Mouse (Mus musculus): Measurements from ENCODE around the gene Phyhd1. TPM values are rescaled to one million over a fixed set of nuclear protein-coding genes. Genes with fewer than 3 reads are reported as not detected.

Gene Phyhd1
- polyA plus RNA-seq (2014; fragmentation: Illumina TruSeq; extraction: RNeasy Lipid Tissue Mini Kit (QIAGEN cat#74804); ENCODE audit: low read depth, low replicate concordance), result 2.7 TPM

GRCm38 (mm10) chr2:30265767-30266253 is at the start of gene Phyhd1:
Gene Phyhd1, plus strand, starts transcription at chr2:30266203.

DNA sequence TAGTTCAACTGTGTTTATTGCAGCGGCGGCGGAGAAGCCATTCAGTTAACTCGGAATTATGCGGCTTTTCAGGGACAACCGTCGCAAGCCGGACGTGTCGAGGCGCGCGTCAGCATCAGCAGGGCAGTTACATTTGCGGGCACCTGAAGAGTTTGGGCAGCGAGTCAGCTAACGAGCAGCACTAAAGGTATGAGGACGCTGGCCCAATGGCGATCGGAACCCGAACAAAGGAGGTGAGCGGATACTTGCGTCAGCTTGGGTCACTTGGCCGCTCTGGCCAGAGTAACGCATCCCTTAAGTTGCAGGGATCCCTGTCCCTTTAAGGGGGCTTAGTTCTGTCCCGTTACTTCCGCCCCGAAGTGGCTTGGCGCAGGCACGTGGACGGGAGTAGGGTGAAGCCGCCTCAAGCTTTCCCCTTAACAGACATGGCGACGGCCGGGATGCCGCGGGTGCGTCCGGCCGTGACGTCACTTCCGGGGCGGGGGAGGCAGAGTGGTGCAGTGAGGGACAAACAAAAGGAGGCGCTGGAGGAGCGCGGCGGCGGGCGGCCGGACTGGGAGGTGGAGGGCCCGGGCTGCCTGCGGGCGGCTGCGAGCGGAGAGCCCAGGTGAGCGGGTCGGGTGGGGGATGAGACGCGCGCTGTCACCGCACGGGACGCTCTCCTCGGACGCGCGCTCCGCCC is 28.7 kb upstream of the Phyhd1 start, which contains the start of gene Lrrc8a:
Lrrc8a (plus strand) TSS at position 517 of the 682 bp plus-strand sequence.

GRCm38 (mm10) chr2:30240267-30240666 is 25.7 kb upstream of the Phyhd1 start, which contains the start of gene Gm28035:
Gene Gm28035, plus strand, starts transcription at chr2:30240567.

DNA sequence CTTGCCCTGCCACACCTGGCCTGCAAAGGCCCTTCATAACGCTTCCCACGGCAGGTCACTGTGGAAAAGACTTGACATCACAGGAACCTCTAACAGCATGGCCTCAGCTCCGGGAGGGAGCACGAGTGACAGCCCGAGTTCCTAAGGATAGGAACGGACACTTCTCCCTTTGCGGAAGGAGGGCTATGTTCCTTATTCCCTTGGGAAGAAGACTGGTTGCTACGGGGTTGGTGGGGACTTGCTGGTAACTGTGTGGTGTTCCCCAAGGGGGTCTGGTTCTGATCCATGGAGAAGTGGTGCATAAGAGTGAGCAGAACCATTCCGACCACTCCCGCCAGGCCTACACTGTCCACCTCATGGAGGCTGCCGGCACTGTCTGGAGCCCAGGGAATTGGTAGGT is 14.7 kb downstream of the Phyhd1 start, which contains the start of gene Gm28038:
Gm28038 (plus strand) TSS at position 301 of the 400 bp plus-strand sequence.

DNA sequence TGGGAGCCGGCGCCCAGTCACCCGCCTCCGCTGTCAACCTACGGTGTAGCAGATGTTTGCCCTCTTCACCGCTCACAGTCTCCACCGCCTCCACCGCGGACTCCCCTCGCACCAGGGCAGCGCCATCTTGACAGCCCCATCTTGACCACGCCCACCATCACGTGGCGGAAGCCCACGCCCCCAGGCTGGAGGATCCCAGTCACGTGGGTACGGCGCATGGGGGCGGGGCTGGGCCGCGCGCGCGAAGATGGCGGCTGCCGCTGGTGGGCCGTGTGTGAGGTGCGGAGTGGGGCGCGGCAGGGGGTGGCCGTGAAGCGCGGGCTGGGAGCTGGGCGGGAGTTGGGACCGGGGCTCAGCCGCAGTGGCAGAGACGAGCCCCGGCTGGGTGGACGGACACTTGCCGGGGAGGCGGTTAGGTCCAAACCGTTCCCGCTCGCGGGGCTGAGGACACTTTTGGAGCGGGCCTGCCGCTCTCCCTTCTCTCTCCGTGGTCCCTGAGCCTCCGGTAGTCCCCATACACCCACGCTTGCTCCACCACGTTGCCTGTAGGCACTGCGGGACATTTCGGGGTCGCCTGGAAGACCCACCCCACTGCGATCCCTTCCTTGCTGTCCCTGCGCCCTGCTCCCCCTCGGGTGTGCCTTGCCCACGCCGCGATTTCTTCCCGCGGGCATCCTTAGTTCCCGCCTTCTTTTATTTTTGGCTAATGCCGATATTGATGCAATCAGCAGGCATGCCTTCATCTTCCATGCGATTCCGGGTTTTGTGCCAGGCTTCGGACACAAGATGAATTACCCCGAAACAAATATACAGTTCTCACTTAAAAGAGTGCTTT is 20.4 kb downstream of the Phyhd1 start, which contains the start of the genes Dolk and Nup188:
Dolk (minus strand) TSS at position 143 of the 835 bp plus-strand sequence.
Nup188 (plus strand) TSS at position 206 of the 835 bp plus-strand sequence.

Other genes starting within 250 kb of the Phyhd1 start
- not detected for gene Wdr34, start 217.3 kb upstream of the Phyhd1 start, polyA plus RNA-seq (2014; fragmentation: Illumina TruSeq; extraction: RNeasy Lipid Tissue Mini Kit (QIAGEN cat#74804); ENCODE audit: low read depth, low replicate concordance)
- gene Set, start 208.8 kb upstream of the Phyhd1 start, polyA plus RNA-seq (2014; fragmentation: Illumina TruSeq; extraction: RNeasy Lipid Tissue Mini Kit (QIAGEN cat#74804); ENCODE audit: low read depth, low replicate concordance), result 311 TPM
- gene Pkn3, start 188.5 kb upstream of the Phyhd1 start, polyA plus RNA-seq (2014; fragmentation: Illumina TruSeq; extraction: RNeasy Lipid Tissue Mini Kit (QIAGEN cat#74804); ENCODE audit: low read depth, low replicate concordance), result 0.22 TPM
- 2.1 TPM for gene Zdhhc12, start 172.6 kb upstream of the Phyhd1 start, polyA plus RNA-seq (2014; fragmentation: Illumina TruSeq; extraction: RNeasy Lipid Tissue Mini Kit (QIAGEN cat#74804); ENCODE audit: low read depth, low replicate concordance)
- gene Zer1, start 141.6 kb upstream of the Phyhd1 start, polyA plus RNA-seq (2014; fragmentation: Illumina TruSeq; extraction: RNeasy Lipid Tissue Mini Kit (QIAGEN cat#74804); ENCODE audit: low read depth, low replicate concordance), result 5.2 TPM
- 19.5 TPM for gene Tbc1d13, start 132.5 kb upstream of the Phyhd1 start, polyA plus RNA-seq (2014; fragmentation: Illumina TruSeq; extraction: RNeasy Lipid Tissue Mini Kit (QIAGEN cat#74804); ENCODE audit: low read depth, low replicate concordance)
- not detected for gene Endog, start 94.7 kb upstream of the Phyhd1 start, polyA plus RNA-seq (2014; fragmentation: Illumina TruSeq; extraction: RNeasy Lipid Tissue Mini Kit (QIAGEN cat#74804); ENCODE audit: low read depth, low replicate concordance)
- gene Spout1, start 87.7 kb upstream of the Phyhd1 start, polyA plus RNA-seq (2014; fragmentation: Illumina TruSeq; extraction: RNeasy Lipid Tissue Mini Kit (QIAGEN cat#74804); ENCODE audit: low read depth, low replicate concordance), result 0.54 TPM
- 3.4 TPM for gene Kyat1, start 60.4 kb upstream of the Phyhd1 start, polyA plus RNA-seq (2014; fragmentation: Illumina TruSeq; extraction: RNeasy Lipid Tissue Mini Kit (QIAGEN cat#74804); ENCODE audit: low read depth, low replicate concordance)
- gene Lrrc8a, start 28.5 kb upstream of the Phyhd1 start, polyA plus RNA-seq (2014; fragmentation: Illumina TruSeq; extraction: RNeasy Lipid Tissue Mini Kit (QIAGEN cat#74804); ENCODE audit: low read depth, low replicate concordance), result 2.9 TPM
- 0.09 TPM for gene Gm28035, start 25.6 kb upstream of the Phyhd1 start, polyA plus RNA-seq (2014; fragmentation: Illumina TruSeq; extraction: RNeasy Lipid Tissue Mini Kit (QIAGEN cat#74804); ENCODE audit: low read depth, low replicate concordance)
- gene Gm28038, start 14.8 kb downstream of the Phyhd1 start, polyA plus RNA-seq (2014; fragmentation: Illumina TruSeq; extraction: RNeasy Lipid Tissue Mini Kit (QIAGEN cat#74804); ENCODE audit: low read depth, low replicate concordance), result 4.4 TPM
- gene Dolk, start 20.1 kb downstream of the Phyhd1 start, polyA plus RNA-seq (2014; fragmentation: Illumina TruSeq; extraction: RNeasy Lipid Tissue Mini Kit (QIAGEN cat#74804); ENCODE audit: low read depth, low replicate concordance), result 6.0 TPM
- 9.2 TPM for gene Nup188, start 20.2 kb downstream of the Phyhd1 start, polyA plus RNA-seq (2014; fragmentation: Illumina TruSeq; extraction: RNeasy Lipid Tissue Mini Kit (QIAGEN cat#74804); ENCODE audit: low read depth, low replicate concordance)
- gene Sh3glb2, start 93.1 kb downstream of the Phyhd1 start, polyA plus RNA-seq (2014; fragmentation: Illumina TruSeq; extraction: RNeasy Lipid Tissue Mini Kit (QIAGEN cat#74804); ENCODE audit: low read depth, low replicate concordance), result 1.7 TPM
- gene Miga2, start 98.0 kb downstream of the Phyhd1 start, polyA plus RNA-seq (2014; fragmentation: Illumina TruSeq; extraction: RNeasy Lipid Tissue Mini Kit (QIAGEN cat#74804); ENCODE audit: low read depth, low replicate concordance), result 1.1 TPM
- gene Dolpp1, start 126.1 kb downstream of the Phyhd1 start, polyA plus RNA-seq (2014; fragmentation: Illumina TruSeq; extraction: RNeasy Lipid Tissue Mini Kit (QIAGEN cat#74804); ENCODE audit: low read depth, low replicate concordance), result 3.6 TPM
- 4.5 TPM for gene Crat, start 149.6 kb downstream of the Phyhd1 start, polyA plus RNA-seq (2014; fragmentation: Illumina TruSeq; extraction: RNeasy Lipid Tissue Mini Kit (QIAGEN cat#74804); ENCODE audit: low read depth, low replicate concordance)
- 3.3 TPM for gene Ptpa, start 149.8 kb downstream of the Phyhd1 start, polyA plus RNA-seq (2014; fragmentation: Illumina TruSeq; extraction: RNeasy Lipid Tissue Mini Kit (QIAGEN cat#74804); ENCODE audit: low read depth, low replicate concordance)
- gene Ier5l, start 208.0 kb downstream of the Phyhd1 start, polyA plus RNA-seq (2014; fragmentation: Illumina TruSeq; extraction: RNeasy Lipid Tissue Mini Kit (QIAGEN cat#74804); ENCODE audit: low read depth, low replicate concordance), result not detected

Data from sigmoid colon, adult 10 weeks (tissue).